Mouse (Mus musculus) stomach, postnatal 0 days (tissue): ENCODE results near the gene Dcbld2. TPM values are rescaled to one million over a fixed set of nuclear protein-coding genes. Genes with fewer than 3 reads are reported as not detected.
A peak's percentile ranks its signal among the peaks of the same experiment; 100 is the strongest.

ENCODE experiments used
- ATAC-seq: fragments of 200-750 bp; cut with Nextera tagmentation; 2 replicates; pipeline ENCODE4 v1.8.0; 2017; ENCODE audit not compliant: low FRiP score, low TSS enrichment
- DNase-seq: peaks from one replicate; pipeline ENCODE4 v3.0.0-alpha.2; 2016; ENCODE audit warnings: low spot score
- H3K27ac ChIP-seq: fragments of 300-500 bp; sonication (generic); replicated peaks from 2 replicates; pipeline ENCODE4 v1.5.1; 2014; ENCODE audit warnings: mild to moderate bottlenecking, control low read depth
- H3K27me3 ChIP-seq: fragments of 300-500 bp; sonication (generic); 2 replicates; pipeline ENCODE4 v1.6.1; 2014; ENCODE audit warnings: low read length; ENCODE audit not compliant: control insufficient read depth, insufficient read depth
- H3K36me3 ChIP-seq: fragments of 300-500 bp; sonication (generic); 2 replicates; pipeline ENCODE4 v1.6.1; 2014; ENCODE audit warnings: low read length, mixed read lengths; ENCODE audit not compliant: control insufficient read depth, insufficient read depth
- H3K4me1 ChIP-seq: fragments of 300-500 bp; sonication (generic); replicated peaks from 2 replicates; pipeline ENCODE4 v1.6.1; 2014; ENCODE audit warnings: antibody characterized with exemption; ENCODE audit not compliant: control insufficient read depth, insufficient read depth
- H3K4me2 ChIP-seq: fragments of 300-500 bp; sonication (generic); replicated peaks from 2 replicates; pipeline ENCODE4 v1.6.1; 2014; ENCODE audit warnings: low read depth, mild to moderate bottlenecking, control low read depth, moderate library complexity
- H3K4me3 ChIP-seq: fragments of 300-500 bp; sonication (generic); 2 replicates; pipeline ENCODE4 v1.5.1; 2014; ENCODE audit warnings: low read depth, low read length, control low read depth
- H3K9ac ChIP-seq: fragments of 300-500 bp; sonication (generic); 2 replicates; pipeline ENCODE4 v1.6.1; 2014; ENCODE audit warnings: mild to moderate bottlenecking, low read length, control low read depth, mixed read lengths
- H3K9me3 ChIP-seq: fragments of 300-500 bp; sonication (generic); 2 replicates; pipeline ENCODE4 v1.6.1; 2016; ENCODE audit warnings: low read length; ENCODE audit not compliant: control insufficient read depth
- CTCF ChIP-seq: IDR thresholded peaks from 2 replicates; pipeline ENCODE4 v1.5.1; 2016; ENCODE audit warnings: antibody characterized with exemption, low read depth, mild to moderate bottlenecking, moderate library complexity
- EP300 ChIP-seq: optimal IDR thresholded peaks from 2 replicates; pipeline ENCODE3; 2016; ENCODE audit warnings: antibody characterized with exemption
- WGBS: fragments of 180-500 bp; shearing (Covaris S2); extraction: QIAGEN DNeasy Blood & Tissue Kit; methylation state at CpG from one replicate; pipeline ENCODE4 v1.1.7; 2014; 5-methylcytosine and 5-hydroxymethylcytosine counted together
- polyA plus RNA-seq: library from polyadenylated mRNA; unstranded; fragments of >200 nt; fragmentation: Nextera tagmentation; extraction: Ambion mirVana; gene quantifications from 2 replicates; pipeline ENCODE4 v1.2.1, GENCODE M21; 2015

The Dcbld2 gene
- polyA plus RNA-seq, 1 experiment from 2014 or later = 3.7 TPM

DNA sequence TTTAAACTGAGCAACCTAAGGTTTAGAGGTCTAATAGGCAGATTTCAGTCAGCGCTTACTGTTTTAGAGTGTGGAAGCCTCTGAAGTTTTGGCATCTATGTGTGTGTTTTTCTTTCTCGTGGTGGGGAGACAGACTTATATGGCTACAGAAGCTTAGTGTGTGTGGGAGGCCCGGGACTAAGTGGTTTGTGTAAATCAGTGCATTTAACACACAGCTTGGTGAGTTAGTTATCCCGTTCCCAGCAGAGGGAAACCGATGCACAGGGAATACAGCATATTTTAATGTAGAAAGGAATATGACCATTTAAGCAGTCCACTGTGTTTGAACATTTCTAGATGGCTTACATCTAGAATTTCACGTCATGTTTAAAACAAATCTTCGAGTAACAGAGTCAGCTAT, 1.6 kb downstream of the Dcbld2 start:
- DNase-seq (no peak), ATAC-seq (no peak)
- 0 out of 2 replicates have a peak overlapping the region, but pooled peaks have one; percentile 8 for H3K27ac ChIP-seq
- peak overlapping the region; percentile 88 for H3K4me3 ChIP-seq
- H3K4me1 ChIP-seq = no peaks in the 10 kb centered on the region
- H3K9me3 ChIP-seq = no peaks in the 10 kb centered on the region
- no peaks in the 10 kb centered on the region for H3K27me3 ChIP-seq
- H3K9ac ChIP-seq = peak overlapping the region; percentile 41
- H3K36me3 ChIP-seq = no peaks in the 10 kb centered on the region
- peak overlapping the region; percentile 88 for H3K4me2 ChIP-seq
- TF ChIP-seq EP300 (no peak), CTCF (peak; percentile 47)
- WGBS = 27% methylated on average over 7 of the region's 7 CpGs

GRCm38 (mm10) chr16:58414801-58415200, 6.6 kb downstream of the Dcbld2 start:
- no peak overlapping the region for H3K4me2 ChIP-seq
- 86% methylated on average over 4 of the region's 4 CpGs for WGBS
- no peak overlapping the region for H3K27ac ChIP-seq
- H3K4me3 ChIP-seq = no peak overlapping the region
- no peaks in the 10 kb centered on the region for H3K36me3 ChIP-seq
- DNase-seq = no peak
- TF ChIP-seq EP300 = no peak
- TF ChIP-seq CTCF = no peak
- no peaks in the 10 kb centered on the region for H3K4me1 ChIP-seq
- H3K9me3 ChIP-seq = no peaks in the 10 kb centered on the region
- H3K9ac ChIP-seq = no peak overlapping the region
- H3K27me3 ChIP-seq = no peaks in the 10 kb centered on the region
- ATAC-seq = no peak

DNA sequence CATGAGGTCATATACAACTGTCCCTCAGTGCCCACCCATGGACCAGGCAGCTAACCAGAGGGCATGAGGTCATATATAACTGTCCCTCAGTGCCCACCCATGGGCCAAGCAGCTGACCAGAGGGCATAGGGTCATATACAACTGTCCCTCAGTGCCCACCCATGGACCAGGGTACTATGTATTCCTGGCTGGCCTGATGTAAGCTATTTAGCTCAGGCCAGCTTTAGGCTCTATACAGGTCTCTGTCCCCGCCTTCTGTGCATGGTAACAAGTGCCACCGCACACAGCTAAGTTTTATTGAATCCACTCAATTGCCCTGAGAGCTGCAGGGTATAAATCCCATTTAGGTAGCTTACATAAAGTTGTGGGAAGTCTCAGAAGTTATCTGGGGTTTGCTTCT, 7.3 kb downstream of the Dcbld2 start:
- Histone ChIP-seq H3K27me3 (no peaks in the 10 kb centered on the region), H3K36me3 (no peaks in the 10 kb centered on the region), H3K9me3 (no peaks in the 10 kb centered on the region), H3K27ac (no peak overlapping the region), H3K4me1 (no peaks in the 10 kb centered on the region), H3K4me2 (no peak overlapping the region), H3K4me3 (no peak overlapping the region), H3K9ac (no peak overlapping the region)
- TF ChIP-seq CTCF (no peak), EP300 (no peak)
- DNase-seq (no peak), ATAC-seq (no peak)
- 94% methylated on average over 2 of the region's 2 CpGs for WGBS

DNA sequence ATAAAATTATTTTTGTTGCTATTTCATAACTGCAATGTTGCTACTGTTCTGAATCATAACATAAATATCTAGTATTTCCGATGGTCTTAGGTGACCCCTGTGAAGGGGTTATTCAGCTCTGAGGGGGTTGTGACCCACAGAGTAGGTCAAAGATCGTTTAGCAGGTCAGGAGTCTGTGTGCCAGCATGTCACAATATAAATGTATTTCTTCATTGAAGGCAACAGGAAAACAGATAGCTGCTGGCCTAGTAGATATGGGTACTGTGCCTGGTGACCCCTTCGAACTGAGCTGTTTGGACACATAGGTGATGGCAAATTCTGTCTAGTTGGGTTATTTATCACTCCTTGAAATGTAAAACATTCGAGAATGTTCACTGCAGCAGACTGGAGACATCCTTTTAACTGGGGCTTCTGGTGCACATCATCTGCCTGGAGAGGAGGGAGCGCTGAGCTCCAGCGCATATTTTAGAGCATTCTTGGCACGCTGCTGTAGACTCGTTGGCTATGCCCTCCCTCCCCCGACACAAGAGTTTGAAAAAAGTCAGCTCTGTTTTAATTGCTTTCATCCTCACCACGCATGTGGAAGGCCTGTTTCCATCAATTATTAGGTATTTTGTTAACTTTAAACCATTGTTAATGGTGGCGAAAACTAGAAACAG, 13.6 kb downstream of the Dcbld2 start:
- TF ChIP-seq CTCF = no peak
- no peak for TF ChIP-seq EP300
- H3K27ac ChIP-seq = no peak overlapping the region
- ATAC-seq = no peak
- H3K9ac ChIP-seq = no peak overlapping the region
- no peak overlapping the region for H3K4me3 ChIP-seq
- no peaks in the 10 kb centered on the region for H3K9me3 ChIP-seq
- H3K4me2 ChIP-seq = no peak overlapping the region
- no peak for DNase-seq
- no peaks in the 10 kb centered on the region for H3K36me3 ChIP-seq
- 0 out of 2 replicates have a peak, but pooled peaks cover 2% of the 10 kb centered on the region for H3K4me1 ChIP-seq
- WGBS = 33% methylated on average over 11 of the region's 11 CpGs
- H3K27me3 ChIP-seq = no peaks in the 10 kb centered on the region

DNA sequence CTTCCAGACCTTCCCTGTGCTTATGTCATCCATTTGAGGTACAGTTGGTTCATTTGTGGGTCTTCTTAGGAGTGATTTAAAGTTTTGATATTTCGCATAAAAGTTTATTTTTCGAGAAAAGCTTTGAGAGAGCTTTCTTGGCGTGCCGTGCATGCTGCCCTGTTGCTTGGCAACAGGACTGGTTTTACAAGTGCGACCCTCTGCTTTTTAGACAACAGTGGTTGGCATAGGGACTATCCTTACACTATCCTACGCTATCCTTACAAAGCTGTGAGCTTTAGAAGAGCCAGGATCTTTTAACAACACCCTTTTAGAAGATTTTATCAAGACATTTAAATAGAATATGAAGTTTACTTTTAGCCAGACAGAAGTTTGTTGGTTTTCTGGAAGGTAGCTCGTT, 22.0 kb downstream of the Dcbld2 start:
- ATAC-seq (no peak), DNase-seq (no peak)
- 69% methylated on average over 7 of the region's 7 CpGs for WGBS

DNA sequence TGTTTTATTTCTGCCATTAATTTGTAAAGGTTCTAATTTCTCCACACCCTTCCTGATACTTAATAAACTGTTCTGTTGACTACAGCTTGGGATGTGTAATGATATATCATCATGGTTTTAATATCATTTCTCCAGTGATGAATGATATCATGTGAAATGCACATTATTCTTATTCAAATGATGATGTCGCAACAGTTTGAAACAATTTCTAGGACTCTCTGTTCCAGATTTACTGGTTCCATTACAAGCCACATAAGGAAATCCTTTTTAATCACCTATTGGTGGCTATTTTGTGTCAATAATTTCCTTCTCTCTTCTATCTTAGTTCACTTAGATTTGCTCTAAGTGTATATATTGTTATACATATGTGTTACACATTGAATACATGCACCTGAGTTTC, 24.1 kb downstream of the Dcbld2 start:
- no peak overlapping the region for H3K9ac ChIP-seq
- H3K9me3 ChIP-seq = no peaks in the 10 kb centered on the region
- no peak for DNase-seq
- no peaks in the 10 kb centered on the region for H3K27me3 ChIP-seq
- H3K27ac ChIP-seq = no peak overlapping the region
- no peak overlapping the region for H3K4me3 ChIP-seq
- H3K4me1 ChIP-seq = no peaks in the 10 kb centered on the region
- TF ChIP-seq CTCF (no peak), EP300 (no peak)
- no peaks in the 10 kb centered on the region for H3K36me3 ChIP-seq
- ATAC-seq = no peak
- no peak overlapping the region for H3K4me2 ChIP-seq
- 80% methylated on average over 1 of the region's 1 CpGs for WGBS

More for the DNA sequence above, 22.0 kb downstream of the Dcbld2 start:
- TF ChIP-seq CTCF = no peak
- no peak for TF ChIP-seq EP300
- Histone ChIP-seq H3K4me2 (no peak overlapping the region), H3K27me3 (no peaks in the 10 kb centered on the region), H3K36me3 (no peaks in the 10 kb centered on the region), H3K9ac (no peak overlapping the region), H3K27ac (no peak overlapping the region), H3K9me3 (no peaks in the 10 kb centered on the region), H3K4me3 (no peak overlapping the region), H3K4me1 (no peaks in the 10 kb centered on the region)
